Mouse (Mus musculus): ENCODE data around the gene Mpc1.

DNA sequence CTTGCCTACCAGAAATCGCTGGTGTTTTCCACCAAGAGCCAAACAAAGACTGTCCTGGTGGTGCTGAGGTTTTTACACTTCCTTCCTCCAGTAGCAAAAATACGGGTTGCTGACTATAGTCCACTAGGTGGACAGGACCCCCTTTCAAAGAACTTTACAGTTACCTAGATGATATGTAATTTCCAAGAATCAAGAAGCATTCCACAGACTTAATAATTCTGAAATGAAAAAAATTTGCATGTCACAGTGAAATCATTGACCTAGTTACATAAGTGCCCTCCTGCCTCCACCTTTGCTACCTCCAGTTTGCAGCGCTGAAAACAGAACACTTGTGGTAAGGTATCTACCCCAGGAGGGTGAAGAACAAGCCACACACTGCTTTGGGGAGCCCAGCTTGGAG lies 47.0 kb upstream of the Mpc1 start, which contains the start of gene Ccr6:
- TF ChIP-seq CTCF (IDR thresholded peaks at IDR 0.05) (no peak), EP300 (IDR thresholded peaks at IDR 0.05; ENCODE audit: insufficient read depth, low read depth, low read length) (no peak)
